Mouse (Mus musculus): Measurements from ENCODE around the gene Prrc2c. TPM values are rescaled to one million over a fixed set of nuclear protein-coding genes. Genes with fewer than 3 reads are reported as not detected.
"Not testable (repeated sequence)": the region's sequence is repeated elsewhere in the genome, so short reads cannot be mapped to it uniquely, and the experiment has no call there.

Gene Prrc2c
- polyA plus RNA-seq, 1 experiment from 2014 or later, result 68.1 TPM

DNA sequence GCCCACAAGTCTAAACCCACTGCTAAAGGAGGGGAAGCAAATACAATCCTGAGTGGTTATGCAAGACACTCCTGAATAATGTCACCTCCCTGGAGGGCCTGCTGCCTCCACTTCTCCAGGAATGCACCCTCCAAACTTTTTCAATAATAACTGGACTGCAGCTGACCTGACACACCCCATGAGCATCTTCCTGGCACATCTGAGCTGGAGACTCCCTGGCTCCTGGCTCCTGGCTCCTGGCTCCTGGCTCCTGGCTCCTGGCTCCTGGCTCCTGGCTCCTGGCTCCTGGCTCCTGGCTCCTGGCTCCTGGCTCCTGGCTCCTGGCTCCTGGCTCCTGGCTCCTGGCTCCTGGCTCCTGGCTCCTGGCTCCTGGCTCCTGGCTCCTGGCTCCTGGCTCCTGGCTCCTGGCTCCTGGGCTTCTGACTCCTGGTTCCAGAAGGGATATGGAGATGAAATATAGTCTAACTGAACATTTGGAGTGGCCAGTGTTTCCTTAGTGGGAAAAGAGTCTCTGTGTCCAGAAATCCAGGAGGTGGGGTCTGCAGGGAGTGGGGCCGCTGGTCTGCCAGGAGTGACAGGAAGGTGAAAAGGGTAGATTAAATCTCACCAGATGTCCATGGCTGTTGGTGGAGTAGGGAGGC is 104.9 kb downstream of the Prrc2c start:
- not testable (repeated sequence) for H3K36me3 ChIP-seq; H3K9ac ChIP-seq; H3K27ac ChIP-seq; H3K4me2 ChIP-seq; H3K4me3 ChIP-seq; H3K4me1 ChIP-seq; ATAC-seq; H3K27me3 ChIP-seq (replicated peaks); H3K9me3 ChIP-seq (replicated peaks)
- WGBS (ENCODE audit: insufficient replicate concordance), result 30% methylated on average over 1 of the region's 1 CpGs

DNA sequence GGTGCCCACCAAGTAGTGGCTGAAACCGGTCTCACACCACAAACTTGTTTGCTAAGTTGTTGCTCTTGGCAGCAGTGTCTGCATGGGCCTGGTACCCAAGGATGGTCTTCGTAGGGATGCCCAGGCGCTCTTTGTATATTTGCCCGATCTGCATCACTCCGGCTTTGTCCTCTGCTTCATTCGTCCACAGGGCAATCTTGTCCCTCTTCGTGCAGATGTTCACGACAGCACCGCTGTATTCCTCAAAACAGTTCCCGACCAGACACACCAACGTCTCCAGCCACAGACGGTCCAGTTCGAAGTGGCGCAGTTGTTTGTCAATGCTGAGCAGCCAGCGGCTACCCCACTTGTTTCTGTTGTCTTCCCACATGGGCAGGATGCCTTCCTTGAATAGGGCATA is 112.0 kb downstream of the Prrc2c start:
- not testable (repeated sequence) for H3K4me3 ChIP-seq; H3K4me2 ChIP-seq; H3K9me3 ChIP-seq (replicated peaks); H3K9ac ChIP-seq; ATAC-seq; H3K4me1 ChIP-seq; H3K36me3 ChIP-seq; H3K27me3 ChIP-seq (replicated peaks); H3K27ac ChIP-seq
- 82% methylated on average over 15 of the region's 15 CpGs for whole genome bisulfite sequencing (ENCODE audit: insufficient replicate concordance)

- H3K9ac ChIP-seq; H3K4me3 ChIP-seq; ATAC-seq; H3K4me2 ChIP-seq; H3K27ac ChIP-seq; H3K27me3 ChIP-seq (replicated peaks); H3K36me3 ChIP-seq; H3K4me1 ChIP-seq; H3K9me3 ChIP-seq (replicated peaks): not testable (repeated sequence)
- WGBS (ENCODE audit: insufficient replicate concordance), result 73% methylated on average over 4 of the region's 4 CpGs
These were observed 112.5 kb downstream of the Prrc2c start for GRCm38 (mm10) chr1:162627821-162628220.

DNA sequence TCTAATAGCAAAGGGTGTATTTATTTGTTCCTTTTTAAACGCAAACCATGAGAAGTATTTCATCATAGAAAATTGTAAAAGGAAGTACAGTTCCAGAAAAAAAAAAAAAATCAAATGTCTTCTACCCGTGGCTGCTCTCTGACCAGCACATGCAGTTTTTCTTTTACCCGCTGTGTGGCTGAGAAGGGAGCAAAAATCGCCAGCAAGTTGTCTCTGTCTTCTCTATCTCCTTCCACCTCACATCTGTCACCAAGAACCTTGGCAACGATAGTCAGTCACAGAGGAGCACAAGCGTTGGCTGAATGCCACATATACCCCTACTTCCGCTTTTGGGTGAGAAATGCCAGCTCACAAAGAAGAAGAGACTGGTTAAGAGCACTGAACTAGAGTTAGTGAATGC is 115.1 kb downstream of the Prrc2c start:
- Histone ChIP-seq H3K4me3 (no peak overlapping the region), H3K27me3 (replicated peaks) (no peaks in the 10 kb centered on the region), H3K36me3 (no peaks in the 10 kb centered on the region), H3K9me3 (replicated peaks) (no peaks in the 10 kb centered on the region), H3K4me1 (0 out of 2 replicates have a peak, but pooled peaks cover 6% of the 10 kb centered on the region), H3K27ac (no peak overlapping the region), H3K4me2 (no peak overlapping the region), H3K9ac (no peak overlapping the region)
- no peak for ATAC-seq
- 36% methylated on average over 7 of the region's 7 CpGs for whole genome bisulfite sequencing (ENCODE audit: insufficient replicate concordance)

- Histone ChIP-seq H3K36me3 (no peaks in the 10 kb centered on the region), H3K4me1 (0 out of 2 replicates have a peak, but pooled peaks cover 6% of the 10 kb centered on the region), H3K9ac (no peak overlapping the region), H3K27ac (no peak overlapping the region), H3K27me3 (replicated peaks) (no peaks in the 10 kb centered on the region), H3K9me3 (replicated peaks) (no peaks in the 10 kb centered on the region), H3K4me3 (no peak overlapping the region), H3K4me2 (no peak overlapping the region)
- 21% methylated on average over 4 of the region's 4 CpGs for WGBS (ENCODE audit: insufficient replicate concordance)
- 0 out of 2 replicates have a peak, but pooled peaks have one; percentile 10 for ATAC-seq
These were observed 116.5 kb downstream of the Prrc2c start for GRCm38 (mm10) chr1:162623895-162624294.

Small RNA genes within 50 kb of the gene (microRNA-seq; reads per million reads assigned to microRNA genes)
- gene Gm27616, result not detected

Other genes with a start within 250 kb of the Prrc2c start
- gene Mettl13, start 192.0 kb downstream of the Prrc2c start, polyA plus RNA-seq (2016; fragmentation: Nextera tagmentation; extraction: Ambion mirVana), result 20.9 and 22.7 TPM in 2 replicates
- gene Vamp4, start 170.0 kb downstream of the Prrc2c start, polyA plus RNA-seq (2016; fragmentation: Nextera tagmentation; extraction: Ambion mirVana), result 19.6 and 19.7 TPM in 2 replicates
- gene Myoc, start 101.4 kb downstream of the Prrc2c start, polyA plus RNA-seq (2016; fragmentation: Nextera tagmentation; extraction: Ambion mirVana), result not detected in 2 replicates
- gene Myocos, start 82.3 kb downstream of the Prrc2c start, polyA plus RNA-seq (2016; fragmentation: Nextera tagmentation; extraction: Ambion mirVana), result not detected in 2 replicates
- gene Fmo4, start 73.4 kb upstream of the Prrc2c start, polyA plus RNA-seq (2016; fragmentation: Nextera tagmentation; extraction: Ambion mirVana), result 0.67 and 0.79 TPM in 2 replicates
- gene Fmo1, start 126.1 kb upstream of the Prrc2c start, polyA plus RNA-seq (2016; fragmentation: Nextera tagmentation; extraction: Ambion mirVana), result 3.8 and 4.8 TPM in 2 replicates
- 0.07 and 0.11 TPM in 2 replicates for gene Fmo2, start 158.2 kb upstream of the Prrc2c start, polyA plus RNA-seq (2016; fragmentation: Nextera tagmentation; extraction: Ambion mirVana)
- gene Fmo6, start 197.0 kb upstream of the Prrc2c start, polyA plus RNA-seq (2016; fragmentation: Nextera tagmentation; extraction: Ambion mirVana), result not detected in 2 replicates
- gene Fmo3, start 244.0 kb upstream of the Prrc2c start, polyA plus RNA-seq (2016; fragmentation: Nextera tagmentation; extraction: Ambion mirVana), result not detected in 2 replicates

Data from liver, embryonic 12.5 days (tissue).